Mouse (Mus musculus) heart, embryonic 16.5 days (tissue): ENCODE data around the gene St7l. TPM values are rescaled to one million over a fixed set of nuclear protein-coding genes. Genes with fewer than 3 reads are reported as not detected.

Experiments
- ATAC-seq: fragments of 200-750 bp; cut with Nextera tagmentation; replicated peaks from 2 replicates; pipeline ENCODE4 v1.8.0; 2017; ENCODE audit warnings: moderate number of reproducible peaks; ENCODE audit not compliant: insufficient read depth, low FRiP score; ENCODE audit errors: extremely low read depth
- H3K27ac ChIP-seq: fragments of 300-500 bp; sonication (generic); 2 replicates; pipeline ENCODE4 v1.5.1; 2014; ENCODE audit warnings: mild to moderate bottlenecking, low read length, control low read depth, moderate library complexity
- H3K27me3 ChIP-seq: fragments of 300-500 bp; sonication (generic); 2 replicates; pipeline ENCODE4 v1.6.1; 2014; ENCODE audit warnings: low read length, mixed read lengths; ENCODE audit not compliant: control insufficient read depth, insufficient read depth
- H3K36me3 ChIP-seq: fragments of 300-500 bp; sonication (generic); 2 replicates; pipeline ENCODE4 v1.6.1; 2014; ENCODE audit not compliant: control insufficient read depth, insufficient read depth
- H3K4me1 ChIP-seq: fragments of 300-500 bp; sonication (generic); 2 replicates; pipeline ENCODE4 v1.6.1; 2014; ENCODE audit warnings: low read length, mixed read lengths; ENCODE audit not compliant: control insufficient read depth, insufficient read depth
- H3K4me2 ChIP-seq: fragments of 300-500 bp; sonication (generic); 2 replicates; pipeline ENCODE4 v1.6.1; 2014; ENCODE audit warnings: low read depth, mild to moderate bottlenecking, control low read depth, low read length
- H3K4me3 ChIP-seq: fragments of 300-500 bp; sonication (generic); 2 replicates; pipeline ENCODE4 v1.5.1; 2014; ENCODE audit warnings: mild to moderate bottlenecking, control low read depth, low read length
- H3K9ac ChIP-seq: fragments of 300-500 bp; sonication (generic); 2 replicates; pipeline ENCODE4 v1.6.1; 2014; ENCODE audit warnings: low read length, control low read depth
- H3K9me3 ChIP-seq: fragments of 300-500 bp; sonication (generic); replicated peaks from 2 replicates; pipeline ENCODE4 v1.6.1; 2016; ENCODE audit warnings: low read length; ENCODE audit not compliant: control insufficient read depth
- WGBS: fragments of 180-500 bp; shearing (Covaris S2); extraction: QIAGEN DNeasy Blood & Tissue Kit; methylation state at CpG from one replicate; pipeline ENCODE4 v1.1.7; 2014; 5-methylcytosine and 5-hydroxymethylcytosine counted together
- polyA plus RNA-seq: library from polyadenylated mRNA; unstranded; fragments of >200 nt; fragmentation: Nextera tagmentation; extraction: Ambion mirVana; gene quantifications from 2 replicates; pipeline ENCODE4 v1.2.1, GENCODE M21; 2015

St7l gene
- 24.8 and 29.1 TPM in 2 replicates for polyA plus RNA-seq

GRCm38 (mm10) chr3:104863786-104864650, at the start of gene St7l, which contains the start of gene Capza1:
Gene St7l (plus strand): TSS chr3:104864005.
Gene Capza1 (minus strand): TSS chr3:104864505.
- no peaks in the 10 kb centered on the region for H3K27me3 ChIP-seq
- peak within 1 kb of the TSS; percentile 89 for H3K4me2 ChIP-seq
- peaks cover 33% of the 10 kb centered on the region for H3K4me1 ChIP-seq
- no peaks in the 10 kb centered on the region for H3K9me3 ChIP-seq
- peaks cover 4% of the 10 kb centered on the region; the same call in 1 of the 2 replicates for H3K36me3 ChIP-seq
- H3K27ac ChIP-seq = peak within 1 kb of the TSS; percentile 99
- peak; percentile 95 for ATAC-seq
- peak within 1 kb of the TSS; percentile 100 for H3K4me3 ChIP-seq
- peak within 1 kb of the TSS; percentile 100 for H3K9ac ChIP-seq
- under 1% methylated on average over 42 of the region's 43 CpGs for whole genome bisulfite sequencing

- Histone ChIP-seq H3K9ac (no peak overlapping the region), H3K27me3 (no peaks in the 10 kb centered on the region), H3K36me3 (no peaks in the 10 kb centered on the region), H3K4me2 (no peak overlapping the region), H3K4me1 (peaks cover 28% of the 10 kb centered on the region), H3K4me3 (no peak overlapping the region), H3K9me3 (no peaks in the 10 kb centered on the region), H3K27ac (no peak overlapping the region)
- ATAC-seq = no peak
- WGBS = 96% methylated on average over 1 of the region's 1 CpGs
These were observed 49.1 kb upstream of the St7l start for GRCm38 (mm10) chr3:104814746-104815145.

- Histone ChIP-seq H3K27ac (no peak overlapping the region), H3K4me3 (no peak overlapping the region), H3K4me2 (no peak overlapping the region), H3K4me1 (peaks cover 34% of the 10 kb centered on the region), H3K9me3 (no peaks in the 10 kb centered on the region), H3K36me3 (no peaks in the 10 kb centered on the region), H3K27me3 (no peaks in the 10 kb centered on the region), H3K9ac (no peak overlapping the region; the same call in 1 of the 2 replicates)
- no peak for ATAC-seq
- 83% methylated on average over 2 of the region's 2 CpGs for WGBS
These were observed 48.5 kb upstream of the St7l start for GRCm38 (mm10) chr3:104815346-104815745.

- no peak overlapping the region for H3K9ac ChIP-seq
- H3K4me2 ChIP-seq = no peak overlapping the region
- no peaks in the 10 kb centered on the region for H3K9me3 ChIP-seq
- ATAC-seq = no peak
- no peak overlapping the region for H3K4me3 ChIP-seq
- H3K27ac ChIP-seq = no peak overlapping the region
- 0 out of 2 replicates have a peak, but pooled peaks cover 2% of the 10 kb centered on the region for H3K36me3 ChIP-seq
- no peaks in the 10 kb centered on the region for H3K27me3 ChIP-seq
- H3K4me1 ChIP-seq = peaks cover 41% of the 10 kb centered on the region
- 91% methylated on average over 7 of the region's 7 CpGs for WGBS
These were observed 47.7 kb upstream of the St7l start for GRCm38 (mm10) chr3:104816130-104816529.

GRCm38 (mm10) chr3:104817481-104817990, 46.3 kb upstream of the St7l start:
- Histone ChIP-seq H3K27ac (peak overlapping the region; percentile 98), H3K27me3 (no peaks in the 10 kb centered on the region), H3K9me3 (no peaks in the 10 kb centered on the region), H3K9ac (peak overlapping the region; percentile 98), H3K36me3 (peaks cover 2% of the 10 kb centered on the region; the same call in 1 of the 2 replicates), H3K4me2 (peak overlapping the region; percentile 85), H3K4me3 (peak overlapping the region; percentile 95), H3K4me1 (peaks cover 42% of the 10 kb centered on the region)
- WGBS = under 1% methylated on average over 46 of the region's 46 CpGs
- ATAC-seq = peak; percentile 62

GRCm38 (mm10) chr3:104817991-104818748, 45.6 kb upstream of the St7l start, which contains the start of gene Mov10:
Gene Mov10 (minus strand): TSS chr3:104818563.
- H3K4me3 ChIP-seq = peak within 1 kb of the TSS; percentile 95
- peaks cover 42% of the 10 kb centered on the region for H3K4me1 ChIP-seq
- H3K9ac ChIP-seq = peak within 1 kb of the TSS; percentile 98
- no peaks in the 10 kb centered on the region for H3K9me3 ChIP-seq
- H3K4me2 ChIP-seq = peak within 1 kb of the TSS; percentile 85
- no peaks in the 10 kb centered on the region for H3K27me3 ChIP-seq
- peaks cover 2% of the 10 kb centered on the region; the same call in 1 of the 2 replicates for H3K36me3 ChIP-seq
- peak within 1 kb of the TSS; percentile 98 for H3K27ac ChIP-seq
- peak; percentile 84 for ATAC-seq
- WGBS = under 1% methylated on average over 40 of the region's 40 CpGs

- WGBS = under 1% methylated on average over 3 of the region's 3 CpGs
- H3K9me3 ChIP-seq = no peaks in the 10 kb centered on the region
- peak overlapping the region; percentile 98 for H3K9ac ChIP-seq
- peak overlapping the region; percentile 85 for H3K4me2 ChIP-seq
- peak overlapping the region; percentile 98 for H3K27ac ChIP-seq
- peaks cover 2% of the 10 kb centered on the region; the same call in 1 of the 2 replicates for H3K36me3 ChIP-seq
- peaks cover 42% of the 10 kb centered on the region for H3K4me1 ChIP-seq
- H3K4me3 ChIP-seq = peak overlapping the region; percentile 95
- H3K27me3 ChIP-seq = no peaks in the 10 kb centered on the region
- ATAC-seq = no peak
These were observed 45.1 kb upstream of the St7l start for GRCm38 (mm10) chr3:104818749-104819134.

- ATAC-seq = no peak
- no peak overlapping the region for H3K4me2 ChIP-seq
- peak overlapping the region; percentile 49 for H3K27ac ChIP-seq
- no peaks in the 10 kb centered on the region for H3K9me3 ChIP-seq
- WGBS = 57% methylated on average over 1 of the region's 1 CpGs
- H3K4me1 ChIP-seq = peaks cover 41% of the 10 kb centered on the region
- H3K36me3 ChIP-seq = peaks cover 2% of the 10 kb centered on the region; the same call in 1 of the 2 replicates
- no peaks in the 10 kb centered on the region for H3K27me3 ChIP-seq
- H3K9ac ChIP-seq = no peak overlapping the region
- no peak overlapping the region for H3K4me3 ChIP-seq
These were observed 43.4 kb upstream of the St7l start for GRCm38 (mm10) chr3:104820426-104820825.
